Mouse (Mus musculus) gastrocnemius, postnatal 14 days (tissue): ENCODE results near the gene Olfr538. TPM values are rescaled to one million over a fixed set of nuclear protein-coding genes. Genes with fewer than 3 reads are reported as not detected.
"Not testable (repeated sequence)": the region's sequence is repeated elsewhere in the genome, so short reads cannot be mapped to it uniquely, and the experiment has no call there.

Experiments
- DNase-seq: peaks from one replicate; pipeline ENCODE4 v3.0.0; 2021; ENCODE audit warnings: mixed read lengths
- intact Hi-C: fragments of 180-260 bp; cut with DNase I; formaldehyde crosslinking; loops from one replicate; pipeline ENCODE4 v1.15.1; 2025; ENCODE audit warnings: low total_unique reads
- long read RNA-seq, 2 experiments: library from polyadenylated mRNA; stranded (forward); transcript quantifications; one replicate each; pipeline ENCODE4 v2.0.0; 2021
- total RNA-seq, 2 experiments: library from RNA; stranded (reverse); gene quantifications; 2 replicates each; pipeline ENCODE4 v1.2.3; 2021

Gene Olfr538
- total RNA-seq: not detected
- long read RNA-seq, experiment 1: 0 reads
- long read RNA-seq, experiment 2: 0 reads

DNA sequence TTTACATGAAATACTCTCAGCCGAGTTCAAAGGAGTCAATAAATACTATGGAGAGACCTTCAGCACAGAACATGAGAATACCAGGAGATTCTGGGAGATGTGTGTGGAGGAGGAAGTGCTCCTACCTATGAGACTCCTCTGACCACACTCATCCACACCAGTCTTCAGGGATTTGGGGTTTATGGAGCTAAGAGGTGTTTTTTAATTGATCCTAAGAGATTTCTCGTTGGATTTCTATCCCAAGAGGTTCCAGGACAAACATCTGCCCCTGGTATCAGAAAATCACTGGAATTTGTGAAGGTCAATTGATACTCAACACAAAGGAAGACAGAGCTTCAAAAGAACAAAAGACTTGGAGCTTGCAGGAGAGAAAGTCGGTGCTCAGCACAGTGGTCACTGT, at the start of gene Olfr538:
Olfr538 (plus strand) TSS at position 301 of the 400 bp plus-strand sequence.
- no peak for DNase-seq
- intact Hi-C loops: no loop called here

DNA sequence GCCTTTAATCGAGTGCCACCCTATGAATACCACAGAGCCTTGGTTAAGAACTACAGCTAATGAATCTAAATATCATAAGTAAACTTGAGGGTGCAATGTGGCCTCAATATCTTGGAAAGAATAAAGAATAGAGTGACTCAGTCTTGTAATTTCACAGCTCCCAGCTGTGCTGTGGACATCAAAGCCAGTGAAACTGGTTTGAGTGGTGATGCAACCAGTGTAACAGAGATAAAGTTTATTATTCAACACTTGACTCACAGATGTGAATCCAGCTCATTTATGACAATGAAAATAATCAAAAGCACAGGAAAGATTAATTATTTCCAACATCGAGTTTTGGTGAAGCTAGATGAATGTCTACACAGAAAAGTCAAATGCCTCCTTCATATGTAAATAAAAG, 27.9 kb upstream of the Olfr538 start:
- no peak for DNase-seq

DNA sequence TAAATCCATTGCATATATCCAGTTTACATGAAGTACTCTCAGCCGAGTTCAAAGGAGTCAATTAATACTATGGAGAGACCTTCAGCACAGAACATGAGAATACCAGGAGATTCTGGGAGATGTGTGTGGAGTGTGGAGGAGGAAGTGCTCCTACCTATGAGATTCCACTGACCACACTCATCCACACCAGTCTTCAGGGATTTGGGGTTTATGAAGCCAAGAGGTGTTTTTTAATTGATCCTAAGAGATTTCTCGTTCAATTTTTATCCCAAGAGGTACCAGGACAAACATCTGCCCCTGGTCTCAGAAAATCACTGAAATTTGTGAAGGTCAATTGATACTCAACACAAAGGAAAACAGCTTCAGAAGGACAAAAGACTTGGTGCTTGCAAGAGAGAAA, 33.3 kb downstream of the Olfr538 start, which contains the start of gene Olfr46:
Olfr46 (plus strand) TSS at position 301 of the 400 bp plus-strand sequence.
- DNase-seq, intact Hi-C loops: not testable (repeated sequence)

More for the DNA sequence above, 27.9 kb upstream of the Olfr538 start:
- intact Hi-C loops: no loop called here

Other genes with a start within 250 kb of the Olfr538 start
- gene Olfr525, start 247.0 kb upstream of the Olfr538 start, total RNA-seq: not detected
- gene Olfr527, start 233.9 kb upstream of the Olfr538 start, total RNA-seq: not detected
- not detected for gene Olfr60, start 206.2 kb upstream of the Olfr538 start, total RNA-seq
- gene Olfr530, start 191.6 kb upstream of the Olfr538 start, total RNA-seq: not detected
- gene Olfr531, start 165.0 kb upstream of the Olfr538 start, total RNA-seq: not detected
- gene Olfr532, start 146.2 kb upstream of the Olfr538 start, total RNA-seq: not detected
- gene Olfr533, start 104.5 kb upstream of the Olfr538 start, total RNA-seq: not detected
- gene Olfr535, start 83.7 kb upstream of the Olfr538 start, total RNA-seq: not detected
- not detected for gene Olfr536, start 60.5 kb upstream of the Olfr538 start, total RNA-seq
- not detected for gene Olfr46, start 33.4 kb downstream of the Olfr538 start, total RNA-seq
- not detected for gene Olfr61, start 61.1 kb downstream of the Olfr538 start, total RNA-seq
- gene Olfr53, start 78.6 kb downstream of the Olfr538 start, total RNA-seq: not detected
- gene Olfr539, start 92.0 kb downstream of the Olfr538 start, total RNA-seq: not detected
- not detected for gene Olfr45, start 114.1 kb downstream of the Olfr538 start, total RNA-seq
- not detected for gene Olfr541, start 129.4 kb downstream of the Olfr538 start, total RNA-seq
- under 1 TPM; 0.21 to 0.33 TPM for gene Cyp2e1, start 195.9 kb downstream of the Olfr538 start, total RNA-seq
- not detected for gene Syce1, start 220.0 kb downstream of the Olfr538 start, total RNA-seq